Mouse (Mus musculus): ENCODE measurements around the gene Rgs6. TPM values are rescaled to one million over a fixed set of nuclear protein-coding genes. Genes with fewer than 3 reads are reported as not detected.

Gene Rgs6
- polyA plus RNA-seq, 1 experiment from 2014 or later = 1.9 TPM

DNA sequence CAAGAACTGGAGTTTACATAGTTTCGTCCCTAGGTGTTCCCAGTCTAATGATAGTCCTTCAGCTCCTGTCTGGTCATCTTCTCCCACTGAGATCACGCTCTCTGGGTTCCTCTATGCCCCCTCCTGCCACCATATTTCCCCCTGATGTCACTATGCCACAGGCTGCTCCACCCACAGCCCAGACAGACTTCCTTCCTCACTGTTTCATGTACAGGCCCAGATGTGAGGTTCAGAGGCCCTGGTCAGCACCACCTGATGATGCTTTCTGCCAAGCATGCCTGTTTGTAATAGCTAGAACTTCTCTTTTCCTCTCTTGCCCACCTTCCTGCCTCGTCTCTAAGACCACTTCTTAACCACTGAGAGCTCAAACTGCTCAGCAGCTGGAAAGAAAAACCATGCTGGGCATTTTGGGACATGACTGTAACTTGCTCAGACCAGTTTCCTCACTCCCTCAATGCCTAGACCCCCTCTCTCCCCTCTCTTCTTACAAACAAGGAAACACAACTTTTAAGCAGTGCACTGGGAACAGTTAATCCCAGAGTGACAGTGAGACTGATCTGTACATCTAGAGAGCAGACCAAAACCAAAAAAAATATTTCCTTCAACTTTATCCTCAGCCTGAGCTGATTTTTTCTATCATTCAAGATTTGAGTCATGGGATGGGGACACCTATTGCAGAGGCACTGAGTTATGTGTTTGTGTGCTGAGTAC is 446.9 kb downstream of the Rgs6 start:
- no peaks in the 10 kb centered on the region for H3K27me3 ChIP-seq
- DNase-seq (ENCODE audit: low read depth, low spot score) (no peak), ATAC-seq (no peak)
- CTCF ChIA-PET = no interaction called here
- in situ Hi-C loops (cut with MboI; ENCODE audit: low pct_unique_long_range_greater_than_20kb) = no loop called here
- POLR2A ChIA-PET = no interaction called here
- TF ChIP-seq CTCF (IDR thresholded peaks at IDR 0.05) = no peak

DNA sequence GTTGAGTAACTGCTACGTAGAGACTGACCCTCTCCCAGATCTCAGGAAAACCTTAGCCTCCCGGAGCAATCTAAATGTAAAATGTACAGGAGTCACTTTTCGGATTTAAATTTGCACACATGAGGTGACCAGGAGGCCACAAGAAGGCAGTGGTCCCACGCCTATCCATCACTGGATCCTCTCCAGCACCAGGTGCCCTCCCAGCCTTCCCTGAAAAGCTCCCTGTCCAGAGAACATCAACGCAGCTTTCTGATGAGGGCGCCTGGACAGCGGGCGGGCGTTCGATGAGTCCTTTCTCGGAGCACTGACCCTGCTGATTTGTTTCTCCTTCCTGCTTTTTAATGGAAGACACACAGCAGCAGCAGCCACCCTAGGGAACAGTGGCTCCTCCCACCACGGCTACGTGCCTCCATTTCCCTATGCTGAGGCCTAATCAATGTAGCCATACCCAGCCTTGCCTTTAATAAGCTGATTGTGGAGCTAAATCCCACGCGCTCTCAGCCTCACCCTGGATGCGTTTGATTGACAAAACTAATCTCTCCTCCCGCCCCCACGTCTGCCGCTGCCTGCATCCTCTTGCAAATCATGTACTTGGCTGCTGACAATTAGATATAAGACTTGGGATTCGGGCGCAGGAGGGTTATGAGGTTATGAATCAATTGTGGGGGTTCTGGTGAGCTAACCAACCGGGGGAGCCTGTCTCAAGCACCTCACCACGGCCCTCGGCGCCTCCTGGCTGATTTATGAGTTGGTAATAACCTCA is 449.9 kb downstream of the Rgs6 start:
- in situ Hi-C loops (cut with MboI; ENCODE audit: low pct_unique_long_range_greater_than_20kb) = no loop called here
- ATAC-seq = no peak
- CTCF ChIA-PET = no interaction called here

DNA sequence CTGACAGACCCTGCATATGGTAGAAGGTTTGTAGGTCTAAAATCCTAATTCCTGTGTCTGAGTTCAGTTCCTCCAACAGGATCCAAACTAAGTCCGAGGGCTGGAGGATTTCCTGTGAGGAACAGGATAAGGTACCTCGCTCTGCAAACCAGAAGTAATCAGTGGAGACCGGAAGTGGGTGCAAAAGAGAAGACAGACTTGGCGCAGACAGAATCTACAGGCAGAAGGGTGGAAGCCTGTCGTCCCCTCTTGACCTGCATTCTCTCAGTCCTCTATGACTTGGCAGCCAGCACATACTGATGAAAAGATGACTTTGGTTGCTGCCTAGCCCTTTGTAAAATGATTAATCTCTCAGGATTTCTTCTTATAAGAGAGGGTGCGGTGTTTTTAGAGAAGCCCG is 450.7 kb downstream of the Rgs6 start:
- no peak for TF ChIP-seq CTCF (IDR thresholded peaks at IDR 0.05)
- ChIA-PET CTCF (no interaction called here), POLR2A (no interaction called here)
- in situ Hi-C loops (cut with MboI; ENCODE audit: low pct_unique_long_range_greater_than_20kb) = no loop called here
- no peak for ATAC-seq
- peaks cover 7% of the 10 kb centered on the region for H3K27me3 ChIP-seq
- DNase-seq (ENCODE audit: low read depth, low spot score) = no peak

More for the DNA sequence above, 449.9 kb downstream of the Rgs6 start:
- POLR2A ChIA-PET = no interaction called here
- DNase-seq (ENCODE audit: low read depth, low spot score) = no peak
- peaks cover 7% of the 10 kb centered on the region for H3K27me3 ChIP-seq
- TF ChIP-seq CTCF (IDR thresholded peaks at IDR 0.05) = no peak

DNA sequence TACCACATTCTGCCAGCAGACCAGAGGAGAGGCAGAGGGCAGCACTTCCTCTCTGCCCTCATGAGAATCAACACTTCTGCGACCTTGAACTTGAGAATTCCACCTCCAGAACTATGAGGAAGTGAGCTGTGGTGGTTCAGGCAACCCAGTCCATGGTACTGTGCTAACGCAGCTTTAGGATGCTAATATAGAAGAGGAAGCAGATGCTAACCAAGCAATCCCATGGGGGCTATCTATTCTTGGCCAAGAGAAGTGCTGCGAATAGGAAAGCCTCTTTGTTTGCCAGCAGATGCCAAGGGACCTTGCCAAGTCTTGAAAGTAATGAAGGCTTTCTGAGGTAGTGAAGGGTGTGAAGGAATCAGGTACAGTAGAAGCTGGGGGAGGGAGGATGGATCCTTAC is 451.8 kb downstream of the Rgs6 start:
- in situ Hi-C loops (cut with MboI; ENCODE audit: low pct_unique_long_range_greater_than_20kb) = no loop called here
- POLR2A ChIA-PET = no interaction called here
- no peak for TF ChIP-seq CTCF (IDR thresholded peaks at IDR 0.05)
- no peak for ATAC-seq
- CTCF ChIA-PET = no interaction called here
- H3K27me3 ChIP-seq = peaks cover 7% of the 10 kb centered on the region
- no peak for DNase-seq (ENCODE audit: low read depth, low spot score)

DNA sequence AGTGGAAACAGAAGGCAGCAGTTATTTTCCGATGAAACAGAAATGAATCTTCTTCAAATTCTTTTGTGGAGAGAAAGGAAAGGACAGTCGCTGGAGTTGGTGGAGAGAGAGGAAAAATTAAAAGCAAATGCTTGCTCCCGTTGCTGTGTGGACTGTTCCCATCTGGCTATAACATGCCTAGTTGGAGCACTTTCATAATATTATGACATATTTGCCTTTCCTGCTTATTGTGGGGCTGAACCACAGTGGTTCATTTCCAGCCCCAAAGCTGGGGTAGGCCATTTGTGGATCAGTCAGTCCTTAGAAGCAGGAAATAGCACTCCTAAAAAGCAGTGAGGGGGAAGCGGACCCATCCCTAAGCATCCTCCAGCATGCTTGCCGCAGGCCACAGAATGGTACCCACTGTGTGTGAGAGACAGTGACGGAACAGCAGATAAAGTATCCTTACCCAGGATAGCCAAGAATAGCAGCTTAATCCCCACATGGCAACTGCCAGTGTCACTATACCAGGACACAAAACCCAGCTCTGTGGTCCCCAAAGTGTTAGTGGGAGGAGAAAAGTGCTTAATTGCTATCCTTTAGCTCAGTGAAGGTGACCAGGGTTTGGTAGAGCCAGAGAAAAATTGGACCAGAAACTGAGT is 456.0 kb downstream of the Rgs6 start:
- peaks cover 7% of the 10 kb centered on the region for H3K27me3 ChIP-seq
- in situ Hi-C loops (cut with MboI; ENCODE audit: low pct_unique_long_range_greater_than_20kb) = no loop called here
- ChIA-PET CTCF (no interaction called here), POLR2A (interaction anchor here (0.8 kb wide), 1 partner anchor 31 kb away, joined by 8 read pairs; no protein-coding TSS in a partner anchor)
- TF ChIP-seq CTCF (IDR thresholded peaks at IDR 0.05) = no peak
- no peak for ATAC-seq
- no peak for DNase-seq (ENCODE audit: low read depth, low spot score)

DNA sequence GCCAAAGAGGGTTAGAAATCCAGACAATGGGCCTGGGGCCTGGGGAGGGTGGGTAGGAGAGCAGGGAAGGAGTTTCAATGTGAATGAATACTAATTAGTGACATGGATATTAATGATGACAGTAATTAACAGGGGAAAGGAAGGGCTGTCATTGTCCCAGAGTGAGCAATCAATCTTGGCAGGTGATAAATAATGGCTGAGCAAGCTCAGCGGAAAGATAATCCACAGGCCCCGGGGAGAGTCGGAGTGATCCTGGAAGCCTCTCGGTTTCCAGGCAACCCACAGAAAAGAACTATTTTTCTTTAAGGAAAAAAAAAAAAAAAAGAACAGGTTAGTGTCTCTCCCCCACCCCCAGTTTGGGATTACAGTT is 456.5 kb downstream of the Rgs6 start:
- no peak for ATAC-seq
- TF ChIP-seq CTCF (IDR thresholded peaks at IDR 0.05) = no peak
- in situ Hi-C loops (cut with MboI; ENCODE audit: low pct_unique_long_range_greater_than_20kb) = no loop called here

DNA sequence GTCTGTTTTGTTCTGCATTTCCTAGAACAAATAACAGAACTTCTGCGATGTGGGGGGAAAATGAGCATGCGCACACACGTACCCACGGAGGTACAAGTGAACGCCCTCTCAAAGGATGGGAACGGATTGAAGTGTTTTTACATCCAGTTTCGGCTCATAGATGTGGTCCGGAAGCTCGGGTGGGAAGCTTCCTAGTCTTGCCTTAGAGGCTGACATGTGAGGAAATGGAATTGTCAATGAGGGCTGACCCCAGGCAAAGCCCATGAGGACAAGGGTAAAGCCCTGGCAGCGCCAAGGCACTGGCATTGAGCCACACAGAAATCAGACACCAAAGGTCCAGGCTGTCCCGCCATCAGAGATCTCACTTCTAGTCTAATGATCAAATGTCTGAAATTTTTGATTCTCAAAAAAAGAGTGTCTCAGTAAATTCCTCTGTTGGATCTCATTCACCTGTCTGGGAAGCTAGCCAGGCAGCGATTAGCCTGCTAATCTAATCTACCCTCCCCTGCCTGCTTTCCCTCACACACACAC is 457.0 kb downstream of the Rgs6 start:
- no peak for ATAC-seq
- no peak for TF ChIP-seq CTCF (IDR thresholded peaks at IDR 0.05)
- in situ Hi-C loops (cut with MboI; ENCODE audit: low pct_unique_long_range_greater_than_20kb) = no loop called here
- CTCF ChIA-PET = no interaction called here
- POLR2A ChIA-PET = interaction anchor here (0.8 kb wide), 1 partner anchor 32 kb away, joined by 8 read pairs; no protein-coding TSS in a partner anchor
- peaks cover 7% of the 10 kb centered on the region for H3K27me3 ChIP-seq
- no peak for DNase-seq (ENCODE audit: low read depth, low spot score)

More for the DNA sequence above, 456.5 kb downstream of the Rgs6 start:
- CTCF ChIA-PET = no interaction called here
- peaks cover 7% of the 10 kb centered on the region for H3K27me3 ChIP-seq
- DNase-seq (ENCODE audit: low read depth, low spot score) = no peak
- POLR2A ChIA-PET = interaction anchor here (0.8 kb wide), 1 partner anchor 31 kb away, joined by 8 read pairs; no protein-coding TSS in a partner anchor

DNA sequence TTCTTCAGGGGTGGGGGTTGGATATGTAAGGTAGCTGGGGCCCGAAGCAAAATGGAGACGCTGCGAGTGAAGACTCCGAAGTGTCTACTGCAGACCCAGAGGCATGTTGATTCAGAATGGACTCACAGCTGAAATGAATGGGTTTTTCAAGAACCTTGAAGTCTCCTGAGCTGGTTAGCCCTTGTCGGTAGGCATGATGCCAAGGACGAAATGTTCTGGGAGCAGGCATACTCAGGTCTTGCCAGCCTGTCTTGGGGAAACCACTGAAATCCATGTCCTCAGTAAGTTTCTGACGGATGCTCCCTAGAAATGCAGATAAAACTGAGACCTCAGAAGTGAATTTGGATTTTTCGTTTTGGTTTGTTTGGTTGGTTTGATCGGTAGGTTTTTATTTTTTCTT is 458.6 kb downstream of the Rgs6 start:
- CTCF ChIA-PET = no interaction called here
- H3K27me3 ChIP-seq = no peaks in the 10 kb centered on the region
- POLR2A ChIA-PET = no interaction called here
- TF ChIP-seq CTCF (IDR thresholded peaks at IDR 0.05) = no peak
- in situ Hi-C loops (cut with MboI; ENCODE audit: low pct_unique_long_range_greater_than_20kb) = no loop called here
- ATAC-seq = no peak
- no peak for DNase-seq (ENCODE audit: low read depth, low spot score)

DNA sequence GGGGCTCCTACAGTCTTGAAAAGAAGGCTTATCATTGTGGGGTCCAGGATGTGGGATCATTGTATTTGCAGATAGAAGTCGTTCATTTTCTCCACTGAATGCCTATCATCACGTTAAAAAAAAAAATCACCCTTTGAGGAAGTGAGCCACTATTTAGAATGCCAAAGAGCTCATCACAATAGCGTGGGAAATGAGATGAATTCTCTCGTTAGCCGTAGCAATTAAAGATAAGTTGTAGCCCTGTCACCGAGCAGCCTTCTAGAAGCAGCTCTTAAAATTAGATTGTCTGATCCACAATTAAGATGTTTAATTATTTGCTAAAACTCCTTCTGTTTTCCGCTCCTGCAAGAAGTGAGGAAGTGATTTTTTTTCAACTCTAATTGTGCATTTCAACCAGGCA is 459.6 kb downstream of the Rgs6 start:
- no peak for DNase-seq (ENCODE audit: low read depth, low spot score)
- no peak for TF ChIP-seq CTCF (IDR thresholded peaks at IDR 0.05)
- in situ Hi-C loops (cut with MboI; ENCODE audit: low pct_unique_long_range_greater_than_20kb) = no loop called here
- ChIA-PET POLR2A (no interaction called here), CTCF (no interaction called here)
- no peak for ATAC-seq
- H3K27me3 ChIP-seq = no peaks in the 10 kb centered on the region

DNA sequence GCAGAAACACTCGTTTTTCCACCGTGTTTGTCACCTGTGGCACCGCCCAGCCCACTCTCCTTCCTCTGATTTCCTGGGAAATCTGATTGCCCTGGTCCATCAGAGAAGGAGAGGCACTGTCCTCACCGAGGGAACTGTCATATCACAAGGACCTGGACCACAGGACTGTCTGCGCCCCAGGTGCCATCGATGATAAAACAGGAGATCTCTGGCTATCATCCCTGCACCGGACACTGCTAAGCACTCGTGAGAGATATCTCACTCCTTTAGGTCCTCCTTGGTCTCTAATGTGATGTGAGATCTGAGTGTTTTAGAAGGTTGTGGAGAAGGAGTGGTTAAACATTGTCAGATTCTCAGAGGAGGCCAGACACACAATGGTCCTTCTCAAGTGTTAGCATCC is 462.4 kb downstream of the Rgs6 start:
- TF ChIP-seq CTCF (IDR thresholded peaks at IDR 0.05) = no peak
- CTCF ChIA-PET = no interaction called here
- POLR2A ChIA-PET = no interaction called here
- in situ Hi-C loops (cut with MboI; ENCODE audit: low pct_unique_long_range_greater_than_20kb) = no loop called here
- ATAC-seq (no peak), DNase-seq (ENCODE audit: low read depth, low spot score) (no peak)
- no peaks in the 10 kb centered on the region for H3K27me3 ChIP-seq

DNA sequence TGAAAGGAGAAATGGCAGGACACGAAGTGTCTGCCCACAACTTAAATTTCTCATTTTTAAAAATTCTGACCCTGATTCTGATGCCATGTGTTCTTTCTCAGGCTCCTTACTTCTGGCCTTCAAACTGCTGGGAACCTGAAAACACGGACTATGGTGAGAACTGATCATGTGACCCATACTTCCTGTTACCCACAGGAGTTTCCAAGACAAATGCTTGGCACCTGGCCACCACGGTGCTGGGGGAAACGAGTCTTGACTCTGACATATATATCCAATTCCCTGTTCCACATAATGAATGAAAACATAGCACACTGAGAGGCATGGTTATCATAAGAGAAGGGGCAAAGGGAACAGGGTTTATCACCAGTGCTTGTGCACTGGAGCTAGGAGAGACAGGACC is 464.3 kb downstream of the Rgs6 start:
- ATAC-seq = no peak
- ChIA-PET CTCF (no interaction called here), POLR2A (no interaction called here)
- H3K27me3 ChIP-seq = no peaks in the 10 kb centered on the region
- in situ Hi-C loops (cut with MboI; ENCODE audit: low pct_unique_long_range_greater_than_20kb) = no loop called here
- no peak for DNase-seq (ENCODE audit: low read depth, low spot score)
- TF ChIP-seq CTCF (IDR thresholded peaks at IDR 0.05) = no peak

Data from Patski (cell line).